Mouse (Mus musculus) kidney, postnatal 10 days (tissue): ENCODE results near the gene Ugt1a7c.
A peak's percentile ranks its signal among the peaks of the same experiment; 100 is the strongest.

Experiments used
- DNase-seq: peaks from one replicate; pipeline ENCODE4 v3.0.0; 2021; ENCODE audit warnings: mixed read lengths

The Ugt1a7c gene

DNA sequence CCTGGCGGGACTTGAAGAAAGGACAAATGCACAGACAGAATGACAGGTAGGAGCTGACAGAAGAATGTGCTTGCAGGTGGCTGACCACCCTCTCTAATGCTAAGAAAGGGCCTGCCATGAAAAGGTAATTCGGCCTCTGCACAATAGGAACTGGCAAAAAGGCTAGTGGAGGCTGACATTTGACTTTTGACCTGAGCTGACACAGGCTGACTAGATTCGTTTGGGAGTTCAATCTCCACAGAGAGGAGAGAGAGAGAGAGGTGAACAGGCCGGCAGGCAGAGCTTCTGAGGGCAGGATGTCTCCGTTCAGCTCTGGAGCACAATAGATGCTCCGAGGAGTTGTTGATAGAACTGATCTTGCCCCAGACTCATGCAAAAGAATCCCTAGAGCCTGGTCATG, 151.5 kb downstream of the Ugt1a7c start:
- DNase-seq, result no peak

GRCm38 (mm10) chr1:88247660-88248059, 152.8 kb downstream of the Ugt1a7c start:
- no peak for DNase-seq

- peak; percentile 38 for DNase-seq
Observed at GRCm38 (mm10) chr1:88248658-88249057, 153.8 kb downstream of the Ugt1a7c start.

DNA sequence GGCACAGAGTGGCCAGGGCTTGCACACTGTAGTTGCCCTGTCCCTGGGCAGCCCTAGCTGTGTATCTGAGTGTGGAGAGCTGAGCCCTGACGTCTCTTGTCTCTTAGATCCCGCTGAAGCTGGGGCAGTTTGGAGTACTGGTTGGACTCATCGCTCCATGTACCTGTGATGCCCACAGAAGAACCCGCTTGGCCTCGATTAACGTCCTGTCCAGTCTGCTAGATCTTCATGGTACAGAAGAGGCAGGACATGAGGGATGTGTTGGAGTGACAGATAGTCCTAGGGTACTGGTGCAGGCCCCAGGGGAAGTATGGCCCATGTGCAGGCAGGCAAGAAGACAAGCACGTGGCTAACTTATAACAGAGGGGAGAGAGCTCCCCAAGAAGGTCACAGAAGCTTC, 154.7 kb downstream of the Ugt1a7c start:
- no peak for DNase-seq

DNA sequence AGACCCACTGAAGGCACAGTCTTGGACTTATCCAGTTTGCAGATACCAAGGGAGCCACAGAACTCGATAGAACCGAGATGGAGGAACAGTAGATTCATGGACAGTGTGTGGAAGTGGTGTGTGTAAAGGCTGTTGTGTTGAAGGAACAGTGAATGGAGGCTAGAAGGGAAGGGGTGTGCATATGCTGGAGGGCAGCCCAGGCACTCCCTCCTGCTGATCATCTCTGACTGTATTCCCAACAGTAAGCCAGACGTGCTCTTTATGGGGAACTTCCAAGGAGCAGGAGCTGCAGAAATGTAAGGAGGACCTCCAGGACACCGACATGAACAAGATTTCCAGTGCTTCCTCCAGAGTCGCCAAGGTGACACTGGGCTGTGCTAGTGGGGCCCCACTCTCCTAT, 155.2 kb downstream of the Ugt1a7c start:
- DNase-seq, result no peak

- DNase-seq, result no peak
Observed at GRCm38 (mm10) chr1:88253106-88253505, 158.2 kb downstream of the Ugt1a7c start.

DNA sequence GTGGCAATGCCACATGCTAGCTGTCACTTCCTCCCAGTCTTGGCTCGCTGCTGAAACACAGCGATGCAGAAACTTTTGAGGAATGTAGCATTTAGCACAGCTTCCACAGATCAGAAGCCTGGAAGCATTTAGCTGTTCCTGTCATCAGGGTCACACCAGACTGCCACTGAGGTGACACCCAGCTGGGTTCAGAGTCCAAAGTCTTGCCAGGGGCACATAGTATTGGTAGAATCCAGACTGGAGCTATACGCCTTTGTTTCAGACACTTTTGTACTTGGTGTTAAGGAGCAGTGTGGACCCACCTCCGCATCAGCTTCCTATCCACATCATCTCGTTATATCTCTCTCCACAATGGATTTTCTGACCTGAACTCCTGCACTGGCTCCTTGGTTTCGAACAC, 158.7 kb downstream of the Ugt1a7c start:
- peak; percentile 38 for DNase-seq

DNA sequence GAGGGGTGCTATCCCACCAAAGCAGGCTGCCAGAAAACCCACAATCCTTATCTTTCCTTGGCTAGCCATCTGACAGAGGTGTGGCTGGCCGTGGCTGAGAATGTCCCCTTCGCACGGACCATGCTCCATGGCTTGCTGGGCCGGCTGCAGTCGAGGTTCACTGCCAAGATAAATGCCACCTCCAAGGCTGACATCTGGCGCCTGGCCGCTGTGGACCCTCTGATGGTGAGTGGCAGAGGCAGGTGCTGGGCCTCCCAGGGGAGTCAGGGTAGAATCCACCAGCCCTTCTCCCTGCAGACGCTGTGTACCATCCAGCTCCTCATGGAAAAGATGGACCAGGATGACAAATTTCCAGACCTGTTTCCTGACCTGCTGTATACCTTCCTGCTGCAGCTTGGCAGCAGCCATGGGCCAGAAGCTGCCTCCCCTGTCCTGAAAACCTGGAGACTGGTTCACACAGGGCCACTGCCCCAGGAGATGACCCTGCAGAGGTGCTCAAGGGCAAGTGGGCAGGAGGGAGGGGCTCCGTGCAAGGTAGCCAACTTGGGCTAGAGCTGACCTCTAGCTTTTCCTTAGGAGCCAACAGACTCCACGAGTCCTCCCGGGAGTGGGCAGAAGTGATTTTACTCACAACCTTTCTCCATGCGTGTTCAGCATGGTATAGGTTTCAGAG, 160.1 kb downstream of the Ugt1a7c start:
- peak; percentile 49 for DNase-seq

- DNase-seq, result no peak
Observed at GRCm38 (mm10) chr1:88255466-88255857, 160.6 kb downstream of the Ugt1a7c start.

DNA sequence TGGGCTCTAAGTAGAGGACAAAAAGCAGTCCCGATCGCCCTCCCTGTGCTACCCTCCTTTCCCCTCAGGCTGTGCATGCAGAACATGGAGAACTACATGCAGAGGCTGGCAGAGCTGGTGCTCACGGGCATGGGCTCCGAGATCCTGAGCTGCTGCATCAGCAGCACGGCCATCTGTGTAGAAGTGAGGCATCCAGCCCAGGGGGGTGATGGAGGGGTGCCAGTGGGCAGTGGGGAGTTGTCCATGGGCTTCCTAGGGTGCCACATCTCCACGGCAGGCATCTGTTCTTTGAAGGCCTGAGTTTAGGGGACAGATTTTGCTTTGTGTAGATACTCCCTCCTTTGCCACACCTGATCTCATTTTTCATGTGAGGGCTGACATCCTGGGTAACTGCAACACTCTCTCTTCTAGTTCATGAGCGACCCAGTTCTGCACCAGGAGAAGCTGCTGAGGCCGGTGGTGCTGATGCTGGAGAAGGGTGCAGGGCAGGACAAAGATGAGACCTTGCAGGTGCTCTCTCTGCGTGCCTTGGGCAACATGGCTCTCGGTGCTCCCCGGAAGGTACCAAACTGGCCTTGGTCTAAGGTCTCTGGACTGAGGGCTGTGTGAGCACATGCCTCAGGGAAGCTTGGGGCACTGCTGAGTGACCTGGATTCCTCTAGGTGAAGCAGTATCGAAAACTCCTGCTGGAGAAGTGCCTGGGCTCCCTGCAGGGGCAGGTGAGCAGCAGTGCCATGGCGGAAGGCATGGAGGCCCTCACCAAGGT, 161.3 kb downstream of the Ugt1a7c start:
- peak; percentile 42 for DNase-seq

GRCm38 (mm10) chr1:88256886-88257663, 162.2 kb downstream of the Ugt1a7c start:
- no peak for DNase-seq

GRCm38 (mm10) chr1:88257681-88258080, 162.8 kb downstream of the Ugt1a7c start:
- no peak for DNase-seq

DNA sequence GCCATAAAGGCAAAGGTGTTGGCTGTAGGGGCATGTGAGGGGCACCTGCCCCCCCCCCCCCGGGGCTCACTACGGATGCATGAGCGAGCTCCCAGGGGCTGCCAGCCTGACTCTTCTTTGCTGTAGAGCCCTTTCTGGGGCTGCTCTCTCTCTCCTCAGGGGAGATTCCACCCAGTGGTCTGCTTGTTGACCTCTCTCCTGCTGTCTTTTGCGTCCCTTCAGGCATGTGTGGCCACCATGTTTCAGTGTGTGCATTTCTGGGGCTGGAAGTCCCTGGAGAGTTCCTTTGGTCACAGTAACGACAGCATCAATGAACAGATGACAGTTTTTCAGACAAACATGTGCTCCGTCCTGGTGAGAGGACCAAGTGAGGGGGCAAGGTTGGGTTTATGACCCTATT, 163.5 kb downstream of the Ugt1a7c start:
- peak; percentile 32 for DNase-seq

DNA sequence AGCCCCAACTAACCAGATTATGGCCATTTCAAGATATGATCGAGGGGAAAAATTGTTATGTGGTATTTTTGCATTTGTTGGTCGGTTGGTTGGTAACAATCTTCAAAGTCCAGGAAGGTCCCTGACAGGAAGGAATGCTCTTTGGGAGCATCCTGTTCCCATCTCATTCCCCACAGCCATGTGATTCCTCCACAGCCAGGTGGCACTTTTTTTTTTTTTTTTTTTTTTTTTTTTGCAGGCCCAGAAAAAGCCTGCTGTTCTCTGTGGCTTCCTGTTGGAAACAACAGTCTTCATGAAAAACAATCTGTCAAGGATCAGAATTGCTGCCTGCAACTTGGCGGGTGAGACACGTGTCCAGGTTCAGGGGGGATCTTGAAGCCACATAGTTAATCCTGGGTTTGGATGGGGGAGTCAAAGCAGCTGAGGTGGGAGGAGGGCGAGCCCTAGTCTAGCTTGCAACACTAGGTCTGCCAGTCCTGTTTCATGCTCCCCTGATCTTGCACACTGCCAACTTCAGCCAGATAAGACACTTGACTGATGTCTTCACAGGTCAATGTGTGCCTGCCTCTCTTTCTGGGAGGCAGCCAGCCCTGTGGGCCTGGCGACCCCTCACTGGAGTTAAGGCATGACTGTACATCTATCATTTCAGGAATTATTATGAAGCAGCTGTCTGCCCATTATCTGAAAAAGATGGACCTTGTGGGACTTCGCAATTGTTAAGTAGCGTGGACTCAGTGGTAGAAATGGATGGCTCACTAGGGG, 164.2 kb downstream of the Ugt1a7c start:
- peak; percentile 62 for DNase-seq

DNA sequence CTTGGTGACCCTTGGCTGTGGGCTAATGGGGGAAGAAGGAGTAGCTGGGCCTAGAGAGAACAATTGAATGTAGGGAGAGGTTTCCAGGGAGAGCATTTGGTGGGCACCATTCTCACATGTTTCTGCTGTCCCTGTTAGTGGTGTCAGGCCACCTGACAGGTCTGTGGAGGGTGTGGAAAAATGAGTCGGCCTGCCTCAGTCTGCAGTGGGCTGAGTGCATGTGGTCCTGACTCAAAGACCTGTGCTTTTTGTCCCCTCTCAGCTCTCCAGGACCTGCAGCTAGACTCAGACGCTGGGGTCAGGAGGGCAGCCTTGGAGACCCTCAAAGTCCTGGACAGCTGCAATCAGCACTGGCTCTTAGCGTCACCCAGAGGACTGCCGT, 164.8 kb downstream of the Ugt1a7c start:
- DNase-seq, result peak; percentile 49

DNA sequence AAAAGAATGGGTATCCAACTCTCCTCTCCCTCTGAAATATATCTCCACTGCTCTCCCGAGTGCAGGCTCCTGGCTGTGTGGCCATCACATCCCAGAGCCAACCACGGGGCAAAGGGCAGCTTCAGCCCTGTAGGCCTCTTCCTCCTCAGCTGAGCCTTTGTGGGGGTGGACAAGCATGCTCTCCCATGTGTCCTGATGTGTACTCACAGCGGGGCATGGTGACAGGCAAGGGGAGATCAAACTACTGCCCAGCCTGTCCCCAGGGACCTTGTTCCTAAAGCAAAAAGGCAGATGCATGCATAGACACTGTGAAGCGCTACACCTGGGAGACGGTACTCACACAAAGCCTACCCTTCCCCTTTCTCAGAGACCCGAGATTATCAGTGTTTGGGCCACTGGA, 165.3 kb downstream of the Ugt1a7c start:
- peak; percentile 84 for DNase-seq

GRCm38 (mm10) chr1:88260604-88261377, 165.9 kb downstream of the Ugt1a7c start:
- no peak for DNase-seq

DNA sequence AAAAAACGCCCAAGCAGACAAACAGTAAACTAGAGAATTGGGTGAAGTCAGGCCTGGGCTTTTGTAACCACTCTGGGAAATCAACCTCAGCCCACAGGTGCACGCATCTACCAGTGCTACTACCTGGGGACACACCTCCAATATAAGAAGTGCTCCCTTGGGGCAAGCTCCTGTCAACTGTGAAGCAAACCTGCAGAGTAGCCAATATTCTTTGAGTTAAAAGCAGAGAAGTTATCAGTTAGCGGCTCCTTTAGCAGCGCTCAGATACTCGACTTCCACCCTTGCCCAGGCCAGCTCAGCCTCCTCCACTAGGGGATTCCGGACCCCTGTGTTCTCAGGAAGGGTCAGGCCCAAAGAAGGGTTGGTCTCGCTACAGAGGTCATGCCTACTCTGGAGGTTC, 166.8 kb downstream of the Ugt1a7c start:
- no peak for DNase-seq

DNA sequence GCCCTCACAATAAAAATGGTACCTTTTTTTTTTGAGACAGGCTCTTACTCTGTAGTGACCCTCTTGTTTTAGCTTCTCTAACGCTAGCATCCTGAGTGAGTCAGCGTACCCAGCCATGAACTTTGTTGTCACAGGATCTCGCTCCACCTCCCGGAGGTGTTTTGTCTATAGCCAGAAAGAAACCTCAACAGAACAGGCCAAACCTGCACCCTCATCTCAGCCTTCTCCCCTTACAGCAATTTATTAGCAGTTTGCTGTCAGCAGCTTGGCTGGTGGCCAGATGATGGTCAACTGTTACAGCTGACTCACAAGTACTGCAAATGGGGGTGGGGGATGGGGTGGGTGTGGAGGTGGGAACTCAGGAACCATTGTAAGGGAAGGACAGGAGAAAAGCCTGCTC, 167.4 kb downstream of the Ugt1a7c start:
- peak; percentile 89 for DNase-seq

- DNase-seq, result no peak
Observed at GRCm38 (mm10) chr1:88262961-88263360, 168.1 kb downstream of the Ugt1a7c start.

- DNase-seq, result no peak
Observed at GRCm38 (mm10) chr1:88263778-88264177, 168.9 kb downstream of the Ugt1a7c start.

GRCm38 (mm10) chr1:88264237-88264868, 169.5 kb downstream of the Ugt1a7c start:
- no peak for DNase-seq
